Mouse (Mus musculus) heart, embryonic 16.5 days (tissue): ENCODE data around the gene Tnrc6c. TPM values are rescaled to one million over a fixed set of nuclear protein-coding genes. Genes with fewer than 3 reads are reported as not detected.

Source experiments
- ATAC-seq: fragments of 200-750 bp; cut with Nextera tagmentation; replicated peaks from 2 replicates; pipeline ENCODE4 v1.8.0; 2017; ENCODE audit warnings: moderate number of reproducible peaks; ENCODE audit not compliant: insufficient read depth, low FRiP score; ENCODE audit errors: extremely low read depth
- H3K27ac ChIP-seq: fragments of 300-500 bp; sonication (generic); 2 replicates; pipeline ENCODE4 v1.5.1; 2014; ENCODE audit warnings: mild to moderate bottlenecking, low read length, control low read depth, moderate library complexity
- H3K27me3 ChIP-seq: fragments of 300-500 bp; sonication (generic); 2 replicates; pipeline ENCODE4 v1.6.1; 2014; ENCODE audit warnings: low read length, mixed read lengths; ENCODE audit not compliant: control insufficient read depth, insufficient read depth
- H3K36me3 ChIP-seq: fragments of 300-500 bp; sonication (generic); 2 replicates; pipeline ENCODE4 v1.6.1; 2014; ENCODE audit not compliant: control insufficient read depth, insufficient read depth
- H3K4me1 ChIP-seq: fragments of 300-500 bp; sonication (generic); 2 replicates; pipeline ENCODE4 v1.6.1; 2014; ENCODE audit warnings: low read length, mixed read lengths; ENCODE audit not compliant: control insufficient read depth, insufficient read depth
- H3K4me2 ChIP-seq: fragments of 300-500 bp; sonication (generic); 2 replicates; pipeline ENCODE4 v1.6.1; 2014; ENCODE audit warnings: low read depth, mild to moderate bottlenecking, control low read depth, low read length
- H3K4me3 ChIP-seq: fragments of 300-500 bp; sonication (generic); 2 replicates; pipeline ENCODE4 v1.5.1; 2014; ENCODE audit warnings: mild to moderate bottlenecking, control low read depth, low read length
- H3K9ac ChIP-seq: fragments of 300-500 bp; sonication (generic); 2 replicates; pipeline ENCODE4 v1.6.1; 2014; ENCODE audit warnings: low read length, control low read depth
- H3K9me3 ChIP-seq: fragments of 300-500 bp; sonication (generic); replicated peaks from 2 replicates; pipeline ENCODE4 v1.6.1; 2016; ENCODE audit warnings: low read length; ENCODE audit not compliant: control insufficient read depth
- WGBS: fragments of 180-500 bp; shearing (Covaris S2); extraction: QIAGEN DNeasy Blood & Tissue Kit; methylation state at CpG from one replicate; pipeline ENCODE4 v1.1.7; 2014; 5-methylcytosine and 5-hydroxymethylcytosine counted together
- polyA plus RNA-seq: library from polyadenylated mRNA; unstranded; fragments of >200 nt; fragmentation: Nextera tagmentation; extraction: Ambion mirVana; gene quantifications from 2 replicates; pipeline ENCODE4 v1.2.1, GENCODE M21; 2015

The Tnrc6c gene
- polyA plus RNA-seq, 1 experiment from 2014 or later = 6.5 TPM

- H3K4me1 ChIP-seq = peaks cover 34% of the 10 kb centered on the region
- peak overlapping the region; percentile 90 for H3K4me3 ChIP-seq
- no peaks in the 10 kb centered on the region for H3K27me3 ChIP-seq
- H3K4me2 ChIP-seq = peak overlapping the region; percentile 79
- H3K9me3 ChIP-seq = no peaks in the 10 kb centered on the region
- under 1% methylated on average over 21 of the region's 21 CpGs for WGBS
- ATAC-seq = peak; percentile 76
- peak overlapping the region; percentile 85 for H3K27ac ChIP-seq
- peaks cover 20% of the 10 kb centered on the region for H3K36me3 ChIP-seq
- H3K9ac ChIP-seq = peak overlapping the region; percentile 95
Observed at GRCm38 (mm10) chr11:117810401-117811046, 156.4 kb downstream of the Tnrc6c start.

Other genes starting within 250 kb of the Tnrc6c start
- not detected in 2 replicates for gene Gm11733, start 169.9 kb upstream of the Tnrc6c start, polyA plus RNA-seq
- 4.1 and 6.0 TPM in 2 replicates for gene Tmc8, start 127.8 kb downstream of the Tnrc6c start, polyA plus RNA-seq
- gene Tmc6, start 127.9 kb downstream of the Tnrc6c start, polyA plus RNA-seq = 28.4 and 30.8 TPM in 2 replicates
- gene 6030468B19Rik, start 143.4 kb downstream of the Tnrc6c start, polyA plus RNA-seq = 0.32 and 0.39 TPM in 2 replicates
- 0.92 and 2.4 TPM in 2 replicates for gene Gm20708, start 155.4 kb downstream of the Tnrc6c start, polyA plus RNA-seq
- gene Syngr2, start 155.4 kb downstream of the Tnrc6c start, polyA plus RNA-seq = 111 and 133 TPM in 2 replicates
- gene Afmid, start 171.6 kb downstream of the Tnrc6c start, polyA plus RNA-seq = 17.5 and 20.8 TPM in 2 replicates
- 108 and 114 TPM in 2 replicates for gene Tk1, start 171.8 kb downstream of the Tnrc6c start, polyA plus RNA-seq
- 228 and 244 TPM in 2 replicates for gene Birc5, start 195.0 kb downstream of the Tnrc6c start, polyA plus RNA-seq
- gene Tmem235, start 206.5 kb downstream of the Tnrc6c start, polyA plus RNA-seq = not detected in 2 replicates
- 6.5 and 7.4 TPM in 2 replicates for gene Tha1, start 219.2 kb downstream of the Tnrc6c start, polyA plus RNA-seq